Mouse (Mus musculus) liver, embryonic 14.5 days (tissue): ENCODE measurements around the gene Ift140.

ENCODE experiments used
- CTCF ChIP-seq: IDR thresholded peaks from 2 replicates; pipeline ENCODE4 v1.5.1; 2016; ENCODE audit warnings: antibody characterized with exemption, low read depth, control low read depth
- EP300 ChIP-seq: IDR thresholded peaks from 2 replicates; pipeline ENCODE4 v1.6.1; 2016; ENCODE audit warnings: antibody characterized with exemption, low read depth

- TF ChIP-seq CTCF (no peak), EP300 (no peak)
Measured at GRCm38 (mm10) chr17:25045281-25045680, 29.4 kb downstream of the Ift140 start.
